Mouse (Mus musculus): ENCODE data around the gene Maneal.

Maneal gene

DNA sequence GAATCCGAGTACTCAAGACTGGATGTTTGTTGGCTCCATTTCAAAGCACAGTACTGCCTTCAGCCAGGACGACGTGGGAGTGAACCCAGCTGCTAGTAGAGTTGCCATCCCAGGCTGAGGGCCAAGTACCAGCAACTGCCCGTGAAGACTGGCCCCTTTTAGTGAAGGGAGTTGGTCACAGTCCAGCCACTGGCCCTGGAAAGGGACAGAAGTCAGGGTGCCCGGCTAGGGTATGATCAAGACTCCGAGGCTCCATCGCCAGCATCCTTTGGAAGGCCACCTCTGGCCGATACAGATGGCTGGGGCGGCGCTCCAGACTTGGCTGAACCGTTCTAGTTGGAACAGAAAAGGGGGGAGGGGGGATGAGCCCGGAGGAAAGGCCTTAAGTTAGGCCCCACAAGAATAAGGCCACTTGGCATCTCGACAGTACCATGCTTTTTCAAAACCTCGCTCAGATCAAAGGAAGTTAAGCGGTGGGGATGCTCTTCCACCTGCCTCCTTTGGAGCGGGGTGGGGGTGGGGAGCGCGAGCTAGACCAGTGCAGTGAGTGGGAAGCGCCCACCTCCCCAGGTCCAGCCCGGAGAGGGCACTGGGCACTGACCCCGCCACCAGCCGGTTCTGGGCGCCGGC lies 12.2 kb downstream of the Maneal start:
- intact Hi-C loops (cut with DNase I): loop anchor here (10.0 kb wide), 1 partner anchor 915 kb away; no protein-coding TSS in a partner anchor

DNA sequence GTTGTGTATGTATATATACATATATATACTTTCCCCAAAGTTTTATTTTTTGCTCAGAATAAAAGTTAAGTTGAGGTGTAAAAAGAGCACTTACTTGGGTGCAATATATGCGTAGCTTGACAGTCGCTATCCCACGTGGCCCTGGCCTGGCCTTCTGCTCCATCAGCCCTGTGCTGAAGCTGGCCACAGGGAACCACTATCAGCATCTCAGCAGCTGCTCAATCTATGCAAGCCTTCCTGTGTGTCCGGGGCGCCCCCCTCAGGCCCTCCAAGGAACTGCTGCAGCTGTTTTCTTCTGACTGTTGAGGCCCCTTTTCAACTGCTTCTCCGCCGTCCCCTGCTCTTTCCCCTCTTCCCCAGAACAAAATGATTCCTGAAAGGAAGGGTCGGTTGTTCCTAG lies 14.4 kb downstream of the Maneal start:
- intact Hi-C loops (cut with DNase I): loop anchor here (1.0 to 10.0 kb wide), 2 partner anchors 45 to 913 kb away; partner anchors contain the start of gene Mtf1

DNA sequence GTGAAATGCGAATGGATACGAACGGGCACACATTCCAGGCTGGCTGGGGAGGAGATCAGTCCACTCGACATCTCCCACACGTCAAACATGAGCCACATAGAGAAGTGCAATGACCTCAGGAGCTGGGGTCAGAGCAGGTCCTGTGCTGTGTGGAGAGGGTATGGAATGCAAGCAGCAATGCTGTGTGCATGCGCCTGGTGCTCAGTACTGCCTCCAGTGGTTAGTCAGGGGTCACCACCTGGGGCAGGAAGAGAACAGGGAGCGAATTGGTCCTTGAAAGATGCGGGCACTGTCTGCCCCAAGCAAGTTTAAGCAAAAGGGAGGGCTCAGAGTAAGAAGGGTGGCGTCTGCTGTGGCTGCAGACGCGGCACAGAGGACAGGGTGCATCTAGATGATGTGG lies 18.5 kb downstream of the Maneal start:
- intact Hi-C loops (cut with DNase I): loop anchor here (10.0 kb wide), 1 partner anchor 909 kb away; no protein-coding TSS in a partner anchor

DNA sequence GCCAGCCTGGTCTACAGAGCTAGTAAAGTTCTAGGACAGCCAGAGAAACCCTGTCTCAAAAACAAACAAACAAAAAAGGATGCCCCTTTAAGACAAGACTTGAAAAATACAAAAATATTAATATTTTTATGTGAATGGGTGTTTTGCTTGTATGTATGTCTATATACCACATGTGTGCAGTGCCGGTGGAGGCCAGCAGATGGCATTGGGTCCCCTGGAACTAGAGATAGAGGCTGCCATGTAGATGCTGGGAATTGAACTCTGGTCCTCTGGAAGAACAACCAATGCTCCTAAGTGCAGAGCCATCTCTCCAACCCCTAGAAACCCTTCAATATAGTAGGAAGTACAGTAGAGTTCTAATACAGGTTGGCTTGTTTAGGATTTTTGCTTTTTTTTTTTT lies 21.0 kb downstream of the Maneal start:
- intact Hi-C loops (cut with DNase I): loop anchor here (10.0 kb wide), 1 partner anchor 906 kb away; no protein-coding TSS in a partner anchor

DNA sequence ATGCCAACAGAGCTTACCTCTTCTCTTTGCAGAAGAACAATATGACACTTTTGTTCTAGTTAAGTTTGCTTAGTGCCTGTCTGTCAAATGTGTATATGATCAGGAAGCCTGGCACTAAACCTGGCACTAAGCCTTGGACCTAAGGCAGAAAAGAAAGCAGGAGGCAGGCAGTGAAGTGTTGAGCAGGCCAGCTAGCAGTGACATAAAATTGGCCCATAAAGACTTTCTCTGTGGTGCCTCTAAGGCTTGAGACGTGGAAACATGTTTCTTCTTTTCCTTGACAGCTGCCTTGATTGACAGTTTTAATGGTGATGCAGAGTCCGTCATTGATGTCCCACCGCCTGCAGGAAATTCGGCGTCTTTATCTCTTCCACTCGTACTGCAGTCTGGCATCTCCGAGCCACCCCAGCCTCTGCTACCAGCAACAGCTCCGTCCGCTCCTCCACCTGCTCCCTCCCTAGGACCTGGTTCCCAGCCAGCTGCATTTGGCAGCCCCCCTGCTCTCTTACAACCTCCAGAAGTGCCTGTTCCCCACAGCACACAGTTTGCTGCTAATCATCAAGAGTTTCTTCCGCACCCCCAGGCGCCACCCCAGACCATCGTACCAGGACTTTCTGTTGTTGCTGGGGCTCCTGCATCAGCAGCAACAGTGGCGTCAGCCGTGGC lies 23.8 kb downstream of the Maneal start:
- intact Hi-C loops (cut with DNase I): no loop called here

DNA sequence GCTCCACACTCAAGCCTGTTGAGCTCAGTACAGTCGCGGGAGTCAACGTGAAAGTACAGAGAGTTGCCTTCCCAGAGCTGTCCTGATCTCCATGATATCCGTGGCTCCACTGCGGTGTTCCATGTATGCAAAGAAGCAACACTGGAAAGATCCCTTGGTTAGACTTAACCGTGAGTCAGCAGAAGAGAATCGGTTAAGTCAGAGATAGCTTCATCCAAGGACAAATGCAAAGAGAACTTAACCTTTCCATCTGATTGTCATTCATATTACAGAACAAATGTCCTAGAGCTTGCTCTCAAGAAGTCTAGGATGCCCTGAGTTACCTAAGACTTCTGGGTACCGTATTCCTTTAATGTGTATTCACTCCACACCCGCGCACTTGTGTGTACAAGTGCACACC lies 29.2 kb downstream of the Maneal start:
- intact Hi-C loops (cut with DNase I): no loop called here

DNA sequence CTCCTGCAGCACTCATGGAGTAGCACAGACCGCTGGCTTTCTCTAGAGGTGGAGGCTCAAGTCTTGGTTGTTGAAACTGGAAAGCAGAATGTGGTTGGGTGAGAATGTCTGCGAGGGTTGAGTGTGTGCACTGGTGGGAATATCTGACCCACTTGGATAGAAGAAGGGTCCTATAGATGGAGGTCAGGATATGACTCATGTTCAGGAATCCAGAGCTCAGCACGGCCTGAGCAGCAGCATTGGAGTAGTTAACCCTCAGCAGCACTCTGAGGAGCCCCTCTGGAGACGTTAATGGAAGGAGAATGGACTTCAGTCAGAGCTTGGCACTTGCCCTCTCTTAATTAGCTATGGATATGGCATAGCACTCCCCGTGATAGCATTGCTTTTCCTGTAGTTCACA lies 32.3 kb downstream of the Maneal start:
- intact Hi-C loops (cut with DNase I): no loop called here

DNA sequence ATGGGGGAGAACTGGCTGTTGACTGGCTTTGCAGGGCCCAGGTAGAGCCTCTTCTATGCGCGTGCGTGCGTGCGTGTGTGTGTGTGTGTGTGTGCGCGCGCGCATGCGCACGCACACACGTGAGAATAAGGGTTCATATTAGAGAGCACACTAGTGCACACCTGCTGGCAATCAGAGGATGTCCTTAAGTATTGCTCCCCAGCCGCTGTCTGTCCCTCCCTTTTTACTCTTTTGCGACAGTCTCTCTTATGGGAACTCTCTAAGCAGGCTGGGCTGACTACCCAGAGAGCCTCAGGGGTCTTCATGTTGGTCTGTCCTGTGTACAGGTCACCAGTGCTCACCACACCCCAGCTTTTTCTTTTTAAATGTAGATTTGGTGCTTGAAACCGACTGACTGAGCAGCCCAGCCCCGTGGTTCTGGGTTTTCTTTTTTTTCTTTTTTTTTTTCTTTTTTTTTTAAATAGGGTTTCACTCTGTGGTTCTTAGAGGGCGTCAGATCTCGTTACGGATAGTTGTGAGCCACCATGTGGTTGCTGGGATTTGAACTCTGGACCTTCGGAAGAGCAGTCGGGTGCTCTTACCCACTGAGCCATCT lies 36.5 kb downstream of the Maneal start:
- intact Hi-C loops (cut with DNase I): no loop called here

DNA sequence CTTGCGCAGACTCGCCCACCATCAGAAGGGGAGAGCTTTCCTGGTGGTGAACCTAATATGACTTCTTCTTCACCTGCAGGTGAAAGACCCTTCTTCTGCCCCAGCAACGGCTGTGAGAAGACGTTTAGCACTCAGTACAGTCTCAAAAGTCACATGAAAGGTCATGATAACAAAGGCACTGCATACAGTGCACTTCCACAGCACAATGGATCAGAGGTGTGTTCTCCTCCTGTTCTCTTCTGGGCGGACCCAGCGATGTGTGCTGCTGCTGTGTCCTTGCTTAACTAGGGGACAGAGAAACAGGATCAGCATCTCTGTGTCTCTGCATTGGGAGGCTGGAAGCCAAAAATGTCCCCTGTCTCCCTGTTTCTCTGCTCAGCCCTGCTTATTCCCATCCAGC lies 37.0 kb downstream of the Maneal start:
- intact Hi-C loops (cut with DNase I): no loop called here

DNA sequence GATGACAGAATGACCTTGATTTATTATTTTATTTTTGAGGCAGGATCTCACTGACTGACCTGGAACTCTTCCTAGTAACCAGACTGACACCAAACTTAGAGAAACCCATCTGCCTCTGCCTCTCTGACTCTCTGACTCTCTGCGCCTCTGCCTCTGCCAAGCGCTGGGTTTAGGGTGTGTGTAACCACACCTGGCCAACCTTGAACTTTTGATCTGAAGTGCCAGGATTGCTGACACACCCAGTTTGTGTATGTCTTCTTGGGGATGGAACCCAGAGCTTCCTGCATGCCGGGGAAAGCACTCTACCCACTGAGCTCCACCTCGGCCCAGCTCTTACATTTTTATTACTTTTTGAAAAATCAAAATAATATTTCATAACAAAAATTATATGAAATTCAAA lies 43.1 kb downstream of the Maneal start:
- intact Hi-C loops (cut with DNase I): no loop called here

DNA sequence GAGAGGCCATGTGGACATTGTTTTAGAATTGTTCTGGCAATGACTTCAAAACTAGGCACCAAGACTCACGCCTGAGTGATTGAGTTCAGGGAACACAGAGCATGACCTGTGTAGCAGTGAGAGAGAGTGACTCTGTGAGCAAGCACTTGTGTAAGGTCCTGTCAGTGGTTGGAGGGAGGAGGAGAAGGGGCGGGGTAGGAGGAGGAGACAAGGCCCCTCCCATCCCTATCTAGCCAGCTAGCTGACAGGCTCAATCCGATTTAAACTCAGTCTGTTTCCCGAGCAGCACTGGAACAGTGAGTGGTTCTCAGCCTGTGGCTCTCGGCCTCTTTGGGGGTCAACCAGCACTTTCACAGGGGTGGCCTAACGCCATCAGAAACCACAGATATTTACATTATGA lies 44.2 kb downstream of the Maneal start:
- intact Hi-C loops (cut with DNase I): no loop called here

DNA sequence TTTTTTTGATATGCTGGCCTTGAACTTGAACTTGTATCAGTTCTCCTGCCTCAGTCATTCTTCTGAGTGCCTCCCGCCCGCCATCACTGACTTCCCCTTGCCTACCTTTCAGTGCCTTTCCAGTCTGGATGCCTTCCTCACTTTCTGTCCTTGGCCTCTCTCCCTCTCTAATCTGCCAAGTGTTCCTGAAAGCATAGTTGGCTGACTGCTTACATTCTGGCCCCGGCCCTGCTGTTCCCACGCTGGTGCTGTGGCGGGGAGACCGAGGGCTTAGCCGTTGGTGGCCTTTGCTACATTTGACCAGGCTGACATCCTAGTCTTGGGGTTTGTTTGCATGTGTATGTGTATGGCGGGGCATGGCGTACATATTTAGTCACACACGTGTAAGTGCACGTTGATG lies 46.1 kb downstream of the Maneal start:
- intact Hi-C loops (cut with DNase I): no loop called here

DNA sequence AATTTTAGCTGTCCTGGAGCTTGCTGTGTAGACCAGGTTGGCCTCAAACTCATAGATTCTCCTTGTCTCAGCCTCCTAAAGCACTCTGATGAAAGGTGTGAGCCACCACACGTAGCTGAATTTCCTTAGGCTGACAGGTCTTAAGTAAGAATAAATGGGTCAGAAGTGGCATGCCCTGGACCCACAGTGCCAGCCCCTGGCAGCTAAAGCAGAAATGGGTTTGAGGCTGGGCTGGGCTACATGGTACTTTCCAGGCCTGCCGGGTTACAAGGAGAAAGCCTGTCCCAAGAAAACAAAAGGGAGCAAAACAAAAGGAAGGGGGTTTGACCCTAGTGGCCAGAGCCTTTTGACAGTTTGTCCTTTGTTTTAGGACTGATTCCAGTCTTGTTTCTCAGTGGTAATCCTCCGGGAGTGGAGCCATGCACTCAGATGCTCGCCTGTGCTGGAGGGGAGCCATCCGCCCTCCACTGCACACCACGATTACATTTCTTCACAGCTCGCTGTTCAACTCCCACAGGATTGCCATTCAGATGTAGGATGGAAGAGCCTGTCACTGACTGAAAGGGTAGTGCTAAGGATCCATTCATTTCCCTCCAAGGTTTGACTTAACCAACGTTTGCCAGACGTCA lies 50.5 kb downstream of the Maneal start:
- intact Hi-C loops (cut with DNase I): no loop called here

DNA sequence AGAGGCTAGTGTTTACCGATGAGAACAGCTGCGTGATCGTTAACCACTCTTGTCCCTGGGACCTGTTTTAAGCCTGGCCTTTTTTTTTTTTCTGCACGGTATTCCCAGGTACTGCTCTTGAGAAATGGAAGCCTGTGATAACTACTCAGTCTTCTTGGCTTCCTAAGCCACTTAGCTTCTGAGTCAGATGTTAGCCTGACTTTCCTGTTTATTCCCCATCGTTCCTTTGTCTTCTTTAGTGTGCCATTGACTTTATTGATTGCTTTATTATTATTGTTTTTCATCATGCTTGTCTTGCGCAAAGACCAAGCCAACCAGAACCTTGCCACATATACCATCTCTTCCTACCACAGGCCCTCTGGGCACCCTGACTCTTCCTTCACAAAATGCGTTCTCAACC lies 51.9 kb downstream of the Maneal start:
- intact Hi-C loops (cut with DNase I): no loop called here

DNA sequence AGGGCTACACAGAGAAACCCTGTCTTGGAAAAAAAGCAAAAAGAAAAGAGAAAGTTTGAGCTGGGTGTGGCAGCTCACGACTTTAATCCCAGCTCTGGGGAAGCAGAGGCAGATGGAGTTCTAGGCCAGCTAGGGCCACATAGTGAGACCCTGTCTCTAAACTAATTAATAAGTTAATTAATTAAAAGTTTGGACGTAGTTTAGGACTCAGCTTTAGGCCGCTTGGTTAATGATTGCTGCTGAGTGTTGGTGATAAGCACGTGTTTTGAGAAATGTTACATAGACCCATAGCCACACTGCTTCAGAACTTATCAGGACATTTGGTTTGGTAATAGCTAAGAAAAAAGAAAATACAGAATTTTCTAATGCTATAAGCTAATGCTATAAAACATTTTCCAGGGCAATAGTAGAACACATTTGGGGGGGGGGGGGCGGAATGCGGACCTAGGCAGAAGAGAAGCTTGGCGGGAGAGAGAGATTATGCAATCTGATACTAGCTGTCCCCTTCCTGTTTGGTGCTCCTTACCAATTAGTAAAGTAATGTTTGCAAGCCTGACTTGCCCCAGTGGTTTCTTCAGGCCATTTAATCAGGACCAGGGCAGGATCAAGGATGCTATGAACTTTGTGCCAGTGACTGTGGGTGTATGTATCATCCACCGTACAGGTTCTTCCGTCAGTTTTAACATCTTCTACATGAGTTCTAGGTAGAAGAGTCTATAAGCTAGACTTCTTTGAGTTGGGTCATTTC lies 52.7 kb downstream of the Maneal start:
- intact Hi-C loops (cut with DNase I): no loop called here

DNA sequence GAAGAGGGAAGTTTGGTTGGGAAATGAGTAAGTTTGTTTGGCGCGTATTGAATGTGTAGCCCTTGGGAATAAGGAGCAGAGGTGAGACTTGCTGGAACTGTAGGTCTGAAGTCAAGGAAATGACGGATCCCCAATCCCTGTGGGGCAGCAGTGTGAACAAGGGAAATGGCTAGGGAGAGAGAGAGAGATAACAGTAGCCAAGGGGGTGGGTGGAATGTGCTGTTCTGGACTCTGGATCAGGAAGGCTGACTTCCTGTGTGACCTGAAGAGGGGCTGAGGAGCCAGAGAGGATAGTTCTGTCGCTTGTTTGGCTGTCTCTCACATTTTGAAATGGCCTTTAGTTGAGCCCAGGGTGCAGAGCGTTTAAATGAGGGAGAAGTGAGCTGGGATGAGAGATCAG lies 53.5 kb downstream of the Maneal start:
- intact Hi-C loops (cut with DNase I): no loop called here

Data from adrenal gland (tissue).